Mouse (Mus musculus) C2C12 (cell line): ENCODE measurements around the gene Spef1. TPM values are rescaled to one million over a fixed set of nuclear protein-coding genes. Genes with fewer than 3 reads are reported as not detected.

Source experiments
- H3K27me3 ChIP-seq: one replicate; pipeline ENCODE4 v1.6.1; 2011; ENCODE audit not compliant: control insufficient read depth, insufficient read depth, insufficient read length
- H3K36me3 ChIP-seq: one replicate; pipeline ENCODE4 v1.6.1; 2011; ENCODE audit not compliant: control insufficient read depth, insufficient read depth
- H3K4me3 ChIP-seq: one replicate; pipeline ENCODE4 v1.5.1; 2011; ENCODE audit warnings: mild to moderate bottlenecking, control low read depth; ENCODE audit not compliant: poor library complexity, insufficient read depth, severe bottlenecking
- H3K79me2 ChIP-seq: one replicate; pipeline ENCODE4 v1.6.1; 2011; ENCODE audit not compliant: control insufficient read depth, insufficient read depth
- H3K79me3 ChIP-seq: one replicate; pipeline ENCODE4 v1.6.1; 2011; ENCODE audit warnings: low read depth, control low read depth
- H3ac ChIP-seq: one replicate; pipeline ENCODE3; 2011; ENCODE audit warnings: low read depth; ENCODE audit not compliant: control insufficient read depth, insufficient read length
- CEBPB ChIP-seq: IDR thresholded peaks from one replicate; pipeline ENCODE4 v1.6.1; 2011; ENCODE audit warnings: low read depth, mild to moderate bottlenecking, control low read depth, moderate library complexity
- CTCF ChIP-seq: IDR thresholded peaks from one replicate; pipeline ENCODE4 v1.5.1; 2011; ENCODE audit not compliant: control insufficient read depth, insufficient read depth, insufficient read length
- FOSL1 ChIP-seq: IDR thresholded peaks from one replicate; pipeline ENCODE4 v1.8.0; 2011; ENCODE audit warnings: mild to moderate bottlenecking, low read length; ENCODE audit not compliant: poor library complexity, insufficient read depth, severe bottlenecking
- MAX ChIP-seq: IDR thresholded peaks from one replicate; pipeline ENCODE4 v1.6.1; 2011; ENCODE audit warnings: mild to moderate bottlenecking, control low read depth
- MYOD1 ChIP-seq: IDR thresholded peaks from one replicate; pipeline ENCODE4 v1.6.1; 2011; ENCODE audit warnings: low read depth; ENCODE audit not compliant: control insufficient read depth, insufficient read length
- MYOG ChIP-seq: IDR thresholded peaks from one replicate; pipeline ENCODE4 v1.6.1; 2011; ENCODE audit not compliant: control insufficient read depth, insufficient read length; ENCODE audit errors: extremely low read depth
- USF1 ChIP-seq: IDR thresholded peaks from one replicate; pipeline ENCODE4 v1.6.1; 2011; ENCODE audit warnings: low read depth, mild to moderate bottlenecking, control low read depth, moderate library complexity
- polyA plus RNA-seq: library from polyadenylated mRNA; unstranded; fragments of >200 nt; fragmentation: generic; extraction: Trizol; gene quantifications from one replicate; pipeline ENCODE4 v1.2.1, GENCODE M21; 2012; ENCODE audit warnings: missing spikeins

Gene Spef1
- polyA plus RNA-seq, 1 experiment, result 7.6 TPM

- Histone ChIP-seq H3K36me3 (peaks cover 61% of the 10 kb centered on the region), H3ac (no peak overlapping the region), H3K27me3 (no peaks in the 10 kb centered on the region), H3K4me3 (no peak overlapping the region), H3K79me2 (peaks cover 8% of the 10 kb centered on the region), H3K79me3 (peaks cover 3% of the 10 kb centered on the region)
- TF ChIP-seq CTCF, result no peak
- no peak for TF ChIP-seq USF1
- no peak for TF ChIP-seq MYOG
- no peak for TF ChIP-seq CEBPB
- TF ChIP-seq FOSL1, result no peak
- TF ChIP-seq MAX, result no peak
- no peak for TF ChIP-seq MYOD1
These were observed 34.8 kb downstream of the Spef1 start for GRCm38 (mm10) chr2:131152166-131152730.

DNA sequence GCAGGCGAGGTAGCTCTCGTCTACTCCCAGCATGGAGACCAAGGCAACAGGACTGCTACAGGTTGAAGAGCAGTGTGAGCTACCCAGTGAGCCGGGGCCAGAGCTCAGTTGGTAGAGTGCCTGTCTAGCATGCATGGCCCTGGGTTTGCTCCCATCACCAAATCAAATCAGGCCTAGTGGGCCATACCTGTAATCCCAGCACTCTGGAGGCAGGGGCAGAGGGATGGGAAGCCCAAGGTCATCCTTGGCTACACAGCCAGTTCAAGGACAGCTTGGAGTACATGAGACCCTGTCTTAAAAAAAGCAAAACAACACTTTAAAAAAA lies 37.9 kb downstream of the Spef1 start:
- Histone ChIP-seq H3K79me3 (peaks cover 1% of the 10 kb centered on the region), H3K36me3 (peaks cover 77% of the 10 kb centered on the region), H3K79me2 (no peaks in the 10 kb centered on the region), H3K4me3 (no peak overlapping the region), H3ac (no peak overlapping the region), H3K27me3 (no peaks in the 10 kb centered on the region)
- no peak for TF ChIP-seq MYOD1
- no peak for TF ChIP-seq CEBPB
- TF ChIP-seq CTCF, result no peak
- TF ChIP-seq MAX, result no peak

GRCm38 (mm10) chr2:131148353-131149253 lies 38.5 kb downstream of the Spef1 start:
- no peak for TF ChIP-seq MYOD1
- no peak for TF ChIP-seq MYOG
- no peak for TF ChIP-seq MAX
- TF ChIP-seq CTCF, result no peak
- TF ChIP-seq USF1, result no peak
- TF ChIP-seq FOSL1, result no peak
- TF ChIP-seq CEBPB, result no peak

GRCm38 (mm10) chr2:131147043-131147365 lies 40.1 kb downstream of the Spef1 start:
- H3K79me3 ChIP-seq, result peaks cover 1% of the 10 kb centered on the region
- no peaks in the 10 kb centered on the region for H3K79me2 ChIP-seq
- no peaks in the 10 kb centered on the region for H3K27me3 ChIP-seq
- TF ChIP-seq MAX, result no peak
- no peak for TF ChIP-seq FOSL1
- TF ChIP-seq MYOD1, result no peak
- H3K4me3 ChIP-seq, result no peak overlapping the region
- H3K36me3 ChIP-seq, result peaks cover 70% of the 10 kb centered on the region
- no peak overlapping the region for H3ac ChIP-seq

More at GRCm38 (mm10) chr2:131148353-131149253, 38.5 kb downstream of the Spef1 start:
- H3K4me3 ChIP-seq, result no peak overlapping the region
- H3K79me2 ChIP-seq, result no peaks in the 10 kb centered on the region
- H3K27me3 ChIP-seq, result no peaks in the 10 kb centered on the region
- H3K79me3 ChIP-seq, result peaks cover 1% of the 10 kb centered on the region
- H3ac ChIP-seq, result no peak overlapping the region
- H3K36me3 ChIP-seq, result peaks cover 78% of the 10 kb centered on the region

DNA sequence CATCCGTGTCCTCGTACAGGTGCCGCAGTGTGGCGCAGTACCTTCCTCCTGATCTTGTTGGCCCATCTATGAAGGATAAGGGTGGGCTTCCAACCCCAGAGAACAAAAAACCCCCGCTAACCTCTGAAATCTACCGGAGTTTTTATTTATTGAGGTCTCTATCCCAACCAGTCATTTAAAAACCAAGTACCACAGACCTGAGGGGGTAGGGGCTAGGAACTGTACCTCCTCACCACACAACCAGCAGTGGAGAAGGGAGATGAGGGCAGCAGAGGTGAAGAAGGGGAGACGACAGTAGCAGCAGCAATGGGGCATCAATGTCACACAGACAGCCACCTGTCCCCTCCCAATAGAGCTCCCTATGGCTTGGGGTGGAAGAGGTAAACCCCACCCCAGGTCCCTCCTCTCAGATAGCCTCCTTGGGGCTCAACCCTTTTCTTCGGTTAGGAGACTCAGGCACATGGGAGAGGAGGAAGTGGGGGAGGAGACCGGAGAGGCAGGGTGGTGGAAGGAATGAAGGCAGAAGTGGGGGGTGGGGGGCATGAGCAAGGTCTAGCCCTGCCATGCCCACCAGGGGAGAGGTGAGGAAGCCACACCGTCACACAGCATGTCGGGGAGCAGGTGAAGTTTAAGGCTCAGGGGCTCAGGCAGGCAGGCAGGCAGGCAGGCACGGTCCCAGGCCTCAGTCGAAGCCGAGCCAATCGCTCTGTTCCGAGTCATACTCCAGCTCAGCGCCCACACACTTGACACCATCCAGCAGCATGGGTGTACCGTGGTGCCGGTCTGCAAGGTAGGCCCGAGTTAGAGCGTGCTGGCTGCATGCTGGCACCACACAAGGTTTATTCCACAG lies 40.7 kb downstream of the Spef1 start:
- no peak overlapping the region for H3ac ChIP-seq
- H3K79me3 ChIP-seq, result peaks cover 1% of the 10 kb centered on the region
- H3K27me3 ChIP-seq, result no peaks in the 10 kb centered on the region
- H3K36me3 ChIP-seq, result peaks cover 64% of the 10 kb centered on the region
- H3K79me2 ChIP-seq, result no peaks in the 10 kb centered on the region
- no peak overlapping the region for H3K4me3 ChIP-seq
- no peak for TF ChIP-seq CTCF
- no peak for TF ChIP-seq USF1
- TF ChIP-seq FOSL1, result no peak
- TF ChIP-seq MAX, result no peak
- TF ChIP-seq MYOD1, result no peak
- TF ChIP-seq MYOG, result no peak
- no peak for TF ChIP-seq CEBPB
